Comparison of ENCODE assay signal across 37 mouse cellular contexts in the genomic region with DNA sequence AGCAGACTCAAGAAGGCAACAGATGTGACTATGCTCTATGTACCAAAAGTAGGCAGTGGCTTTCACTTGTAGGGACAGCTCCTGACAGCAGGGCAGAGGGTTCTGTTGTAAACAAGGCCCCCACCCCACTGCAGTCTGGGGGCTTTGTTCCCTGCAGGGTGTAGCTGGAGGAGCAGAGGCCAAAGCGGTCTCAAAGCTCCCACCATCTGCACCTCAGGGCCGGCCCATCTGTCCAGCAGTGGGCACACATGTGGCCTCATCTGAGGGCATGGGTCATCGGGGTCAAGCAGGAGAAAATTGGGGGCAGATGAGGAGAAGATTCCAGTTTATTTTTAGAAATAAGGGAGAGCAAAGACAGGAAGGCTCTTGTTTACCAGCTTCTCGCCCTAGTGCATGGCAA. TPM values are rescaled to one million over a fixed set of nuclear protein-coding genes. Genes with fewer than 3 reads are reported as not detected.
DNase-seq lines count a peak whose midpoint lies in the region; ATAC-seq and TF ChIP-seq lines count a peak whose summit lies in the region.
"Had no signal": no experiment of that assay in that cellular context is flagged by ENCODE, and none has a peak within 500 bp of the region (broad histone marks: within the 10 kb centered on the region; RNA-seq: fewer than 3 reads in every experiment).

No protein-coding gene starts in this region.

- no peak overlapping the region for H3K4me2 ChIP-seq in forebrain, postnatal 0 days (ENCODE audit: low read depth)
- no peak overlapping the region for H3K4me2 ChIP-seq in midbrain, embryonic 11.5 days
- H3K4me2 ChIP-seq in midbrain, embryonic 13.5 days (replicated peaks): no peak overlapping the region
- H3K4me2 ChIP-seq in limb, embryonic 12.5 days: no peak overlapping the region
- H3K4me2 ChIP-seq: heart, embryonic 15.5 days; kidney, embryonic 15.5 days; limb, embryonic 15.5 days; liver, embryonic 13.5 days had no signal

- WGBS in forebrain, embryonic 10.5 days: 54% methylated on average over 4 of the region's 4 CpGs
- WGBS in forebrain, postnatal 0 days: 59% methylated on average over 4 of the region's 4 CpGs
- 47% methylated on average over 4 of the region's 4 CpGs for WGBS in midbrain, embryonic 11.5 days
- WGBS in midbrain, embryonic 13.5 days: 63% methylated on average over 4 of the region's 4 CpGs
- 28% methylated on average over 4 of the region's 4 CpGs for WGBS in limb, embryonic 12.5 days

- no peak for ATAC-seq in forebrain, postnatal 0 days
- ATAC-seq in midbrain, embryonic 11.5 days (ENCODE audit: low FRiP score): peak; percentile 67
- no peak for ATAC-seq in midbrain, embryonic 13.5 days
- ATAC-seq in limb, embryonic 12.5 days (ENCODE audit: insufficient number of reproducible peaks, insufficient read depth, low FRiP score, low TSS enrichment, low read depth): 0 out of 2 replicates have a peak, but pooled peaks have one; percentile 29
- ATAC-seq: hindbrain, embryonic 16.5 days; lung, postnatal 0 days had no signal

- peak overlapping the region; percentile 4; the same call in 1 of the 2 replicates for H3K27ac ChIP-seq in forebrain, embryonic 10.5 days
- no peak overlapping the region for H3K27ac ChIP-seq in forebrain, postnatal 0 days (ENCODE audit: low read depth, low read length)
- no peak overlapping the region for H3K27ac ChIP-seq in midbrain, embryonic 11.5 days (ENCODE audit: low read depth, low read length)
- H3K27ac ChIP-seq in midbrain, embryonic 13.5 days: no peak overlapping the region
- H3K27ac ChIP-seq in limb, embryonic 12.5 days: no peak overlapping the region
- H3K27ac ChIP-seq: heart, embryonic 10.5 days; heart, embryonic 15.5 days; kidney, embryonic 15.5 days; left cerebral cortex, adult 2 months; limb, embryonic 15.5 days; liver, embryonic 13.5 days had no signal

- DNase-seq in forebrain, embryonic 10.5 days (ENCODE audit: extremely low spot score, low spot score): no peak
- no peak for DNase-seq in forebrain, postnatal 0 days
- DNase-seq in midbrain, embryonic 11.5 days (ENCODE audit: low spot score, missing footprints): no peak
- no peak for DNase-seq in frontal cortex, adult 2 months (ENCODE audit: extremely low spot score in 1 of 2, low spot score in 1 of 2)
- DNase-seq in cerebellum, postnatal 36 days: no peak
- DNase-seq: adrenal gland, adult 8-10 months; cerebellum, adult 2 months; cerebellum, postnatal 14 days; gastrocnemius, postnatal 25 days; heart, adult 11 months; heart, postnatal 36 days; kidney, adult 18-20 months; kidney, postnatal 25 days; liver, embryonic 13.5 days; lung, adult 18-20 months; right cerebral cortex, adult 18-20 months; spleen, adult 18-20 months; thymus, postnatal 14 days had no signal

- peaks cover 70% of the 10 kb centered on the region for H3K27me3 ChIP-seq in forebrain, embryonic 10.5 days (ENCODE audit: poor library complexity, severe bottlenecking)
- peaks cover 3% of the 10 kb centered on the region; the same call in 1 of the 2 replicates for H3K27me3 ChIP-seq in forebrain, postnatal 0 days (ENCODE audit: insufficient read depth, low read length)
- no peaks in the 10 kb centered on the region for H3K27me3 ChIP-seq in midbrain, embryonic 11.5 days (ENCODE audit: control insufficient read depth, insufficient read depth, low read length)
- H3K27me3 ChIP-seq in midbrain, embryonic 13.5 days: no peaks in the 10 kb centered on the region
- H3K27me3 ChIP-seq in limb, embryonic 12.5 days: peaks cover 45% of the 10 kb centered on the region
- H3K27me3 ChIP-seq: kidney, embryonic 15.5 days; liver, embryonic 13.5 days had no signal

- H3K9ac ChIP-seq in forebrain, postnatal 0 days: no peak overlapping the region
- H3K9ac ChIP-seq in midbrain, embryonic 11.5 days (ENCODE audit: low read length): no peak overlapping the region
- no peak overlapping the region for H3K9ac ChIP-seq in midbrain, embryonic 13.5 days (replicated peaks)
- H3K9ac ChIP-seq in limb, embryonic 12.5 days (replicated peaks): no peak overlapping the region
- H3K9ac ChIP-seq: heart, embryonic 15.5 days; kidney, embryonic 15.5 days; limb, embryonic 15.5 days; liver, embryonic 13.5 days had no signal

- H3K9me3 ChIP-seq in forebrain, embryonic 10.5 days: no peaks in the 10 kb centered on the region
- no peaks in the 10 kb centered on the region for H3K9me3 ChIP-seq in forebrain, postnatal 0 days (ENCODE audit: low read length)
- no peaks in the 10 kb centered on the region for H3K9me3 ChIP-seq in midbrain, embryonic 11.5 days (ENCODE audit: control insufficient read depth, low read length)
- H3K9me3 ChIP-seq in midbrain, embryonic 13.5 days: no peaks in the 10 kb centered on the region
- H3K9me3 ChIP-seq in limb, embryonic 12.5 days: no peaks in the 10 kb centered on the region
- H3K9me3 ChIP-seq: heart, embryonic 10.5 days; heart, embryonic 15.5 days; kidney, embryonic 15.5 days; limb, embryonic 15.5 days; liver, embryonic 13.5 days; megakaryocyte, embryonic 14.5 days had no signal

- H3K4me3 ChIP-seq in forebrain, embryonic 10.5 days: no peak overlapping the region
- no peak overlapping the region for H3K4me3 ChIP-seq in forebrain, postnatal 0 days (ENCODE audit: low read depth, low read length)
- no peak overlapping the region for H3K4me3 ChIP-seq in midbrain, embryonic 11.5 days (ENCODE audit: low read depth, low read length)
- no peak overlapping the region for H3K4me3 ChIP-seq in midbrain, embryonic 13.5 days (replicated peaks)
- no peak overlapping the region for H3K4me3 ChIP-seq in limb, embryonic 12.5 days (replicated peaks)
- H3K4me3 ChIP-seq: heart, embryonic 10.5 days; heart, embryonic 15.5 days; kidney, embryonic 15.5 days; left cerebral cortex, adult 2 months; limb, embryonic 15.5 days; liver, embryonic 13.5 days; megakaryocyte, embryonic 14.5 days had no signal

- H3K36me3 ChIP-seq in forebrain, embryonic 10.5 days (replicated peaks): no peaks in the 10 kb centered on the region
- H3K36me3 ChIP-seq in forebrain, postnatal 0 days (ENCODE audit: insufficient read depth): no peaks in the 10 kb centered on the region
- H3K36me3 ChIP-seq in midbrain, embryonic 11.5 days (ENCODE audit: control insufficient read depth, insufficient read depth, low read length): no peaks in the 10 kb centered on the region
- no peaks in the 10 kb centered on the region for H3K36me3 ChIP-seq in midbrain, embryonic 13.5 days
- no peaks in the 10 kb centered on the region for H3K36me3 ChIP-seq in limb, embryonic 12.5 days
- H3K36me3 ChIP-seq: G1E; heart, embryonic 10.5 days; heart, embryonic 15.5 days; kidney, embryonic 15.5 days; limb, embryonic 15.5 days; liver, embryonic 13.5 days had no signal

- H3K4me1 ChIP-seq in forebrain, embryonic 10.5 days: peaks cover 17% of the 10 kb centered on the region
- H3K4me1 ChIP-seq in forebrain, postnatal 0 days (ENCODE audit: insufficient read depth): no peaks in the 10 kb centered on the region
- no peaks in the 10 kb centered on the region for H3K4me1 ChIP-seq in midbrain, embryonic 11.5 days (ENCODE audit: control insufficient read depth, insufficient read depth, low read length)
- no peaks in the 10 kb centered on the region for H3K4me1 ChIP-seq in midbrain, embryonic 13.5 days (replicated peaks)
- peaks cover 3% of the 10 kb centered on the region; the same call in 1 of the 2 replicates for H3K4me1 ChIP-seq in limb, embryonic 12.5 days (replicated peaks)
- H3K4me1 ChIP-seq: heart, embryonic 15.5 days; limb, embryonic 15.5 days; liver, embryonic 13.5 days; megakaryocyte, embryonic 14.5 days had no signal

- TF ChIP-seq CTCF in forebrain, postnatal 0 days (IDR thresholded peaks at IDR 0.05; ENCODE audit: low read depth): no peak

RNA-seq across cellular contexts. Expression of gene Gm12830, which starts 32.7 kb away (rescaled TPM):
- polyA plus RNA-seq in forebrain, embryonic 10.5 days (2016; fragmentation: Nextera tagmentation; extraction: Ambion mirVana): 0.09 TPM in 1 of 2 replicates, not detected in the other
- not detected in 2 replicates for total RNA-seq in forebrain, postnatal 0 days (2014; rRNA removed)
- not detected in 2 replicates for polyA plus RNA-seq in forebrain, postnatal 0 days (2015; fragmentation: Nextera tagmentation; extraction: Ambion mirVana)
- polyA plus RNA-seq in midbrain, embryonic 11.5 days (2014; fragmentation: Nextera tagmentation; extraction: Ambion mirVana): not detected in 2 replicates
- 0.08 TPM in 1 of 2 replicates, not detected in the other for polyA plus RNA-seq in midbrain, embryonic 13.5 days (2015; fragmentation: Nextera tagmentation; extraction: Ambion mirVana)
- not detected in 2 replicates for polyA plus RNA-seq in limb, embryonic 12.5 days (2016; fragmentation: Nextera tagmentation; extraction: Ambion mirVana)
- not detected in 2 replicates for polyA plus RNA-seq in frontal cortex, adult 2 months (2012; rRNA removed)
- total RNA-seq: adrenal gland, adult 8-10 months; adrenal gland, postnatal 4 days; gastrocnemius, postnatal 25 days; heart, postnatal 36 days; layer of hippocampus, adult 18-20 months; layer of hippocampus, postnatal 14 days; left cerebral cortex, adult 2 months; left cerebral cortex, postnatal 36 days had no signal
- polyA plus RNA-seq: cerebellum, adult 2 months; G1E; heart, embryonic 10.5 days; heart, embryonic 15.5 days; hindbrain, embryonic 16.5 days; intestine, embryonic 14.5 days; limb, embryonic 15.5 days; liver, embryonic 13.5 days; lung, postnatal 0 days; neural tube, embryonic 14.5 days; stomach, embryonic 16.5 days; urinary bladder, adult 2 months had no signal

Comparison
In these comparisons a context has a peak if more than half of its experiments do, and no peak if none do; other contexts are left out.
1. ATAC-seq: peak in midbrain, embryonic 11.5 days (single experiment) and limb, embryonic 12.5 days (single experiment); none in forebrain, postnatal 0 days (single experiment) and midbrain, embryonic 13.5 days (single experiment).